Mouse (Mus musculus): ENCODE measurements at regions not wholly inside any gene's neighbourhood (a gene's known extent, or its start where the extent isn't known, plus 50 kb on each side); places are given as distances from the start of the nearest gene placed in this dataset.

- TF ChIP-seq CTCF (IDR thresholded peaks at IDR 0.05; ENCODE audit: control insufficient read depth, insufficient read depth, low read length) (no peak), POLR2A (IDR thresholded peaks at IDR 0.05; ENCODE audit: borderline replicate concordance, control insufficient read depth, low read depth, low read length) (no peak)
Measured at GRCm38 (mm10) chr14:47951041-47951440, 169.6 kb upstream of the Peli2 start.

Measured in bone marrow, adult 2 months (tissue).